Mouse (Mus musculus): ENCODE measurements around the gene A630076J17Rik.

The A630076J17Rik gene

DNA sequence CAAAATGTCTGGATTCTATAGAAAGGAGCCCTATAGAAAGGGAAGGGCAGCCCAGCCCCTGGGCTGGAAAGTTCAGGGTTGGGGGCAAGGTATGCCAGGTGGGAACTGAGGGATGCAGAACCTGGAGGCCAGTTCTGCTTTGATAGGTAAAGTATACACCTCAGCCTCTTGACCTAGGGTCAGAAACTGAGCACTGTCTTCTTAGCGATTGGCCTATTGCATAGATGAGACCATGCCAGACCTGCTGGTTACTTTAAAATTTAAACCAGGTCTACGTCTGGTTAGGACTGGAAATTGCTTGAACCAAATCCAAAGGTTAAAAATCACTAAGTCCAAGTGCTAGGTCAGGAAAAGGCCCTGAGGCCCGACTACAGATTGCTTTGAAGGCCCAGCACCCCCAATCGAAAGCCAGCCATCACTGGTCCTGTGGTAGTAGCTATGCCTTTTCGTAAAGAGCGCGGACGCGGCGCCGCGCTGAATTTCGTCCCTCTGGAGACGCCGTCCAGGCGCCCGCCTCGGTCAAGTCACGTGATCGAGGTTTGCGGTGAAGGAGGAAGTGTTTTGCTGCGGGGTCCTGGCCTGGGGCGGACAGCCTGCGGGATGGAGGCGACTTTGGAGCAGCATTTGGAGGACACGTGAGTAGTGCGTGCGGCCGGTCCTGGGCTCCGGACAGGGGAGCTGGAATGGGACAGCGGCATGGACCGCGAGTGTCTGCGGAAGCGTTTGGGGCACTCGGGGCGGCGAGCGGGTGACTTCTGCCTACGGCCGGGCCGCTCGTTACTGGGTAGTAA lies 48.3 kb downstream of the A630076J17Rik start, which contains the start of gene Lamtor5:
TSS of gene Lamtor5 (plus strand) at position 380 of the 791 bp plus-strand sequence.
- DNase-seq (ENCODE audit: low spot score) = peak; percentile 90
